Mouse (Mus musculus): Measurements from ENCODE around the gene Csrp3.

Gene Csrp3

GRCm38 (mm10) chr7:48864671-48865458 is 17.0 kb upstream of the Csrp3 start:
- no peak for DNase-seq

- DNase-seq: no peak
These were observed 16.4 kb upstream of the Csrp3 start for GRCm38 (mm10) chr7:48864199-48864598.

GRCm38 (mm10) chr7:48861796-48862195 is 14.0 kb upstream of the Csrp3 start:
- no peak for DNase-seq

- no peak for DNase-seq
These were observed 13.1 kb upstream of the Csrp3 start for GRCm38 (mm10) chr7:48860948-48861347.

- no peak for DNase-seq
These were observed 11.5 kb upstream of the Csrp3 start for GRCm38 (mm10) chr7:48859362-48859761.

- no peak for DNase-seq
These were observed 10.4 kb upstream of the Csrp3 start for GRCm38 (mm10) chr7:48858257-48858656.

GRCm38 (mm10) chr7:48855461-48855860 is 7.6 kb upstream of the Csrp3 start:
- DNase-seq: no peak

- no peak for DNase-seq
These were observed 5.7 kb upstream of the Csrp3 start for GRCm38 (mm10) chr7:48853496-48853895.

GRCm38 (mm10) chr7:48851529-48852104 is 3.8 kb upstream of the Csrp3 start:
- DNase-seq: no peak

GRCm38 (mm10) chr7:48846755-48847154 is 1.1 kb downstream of the Csrp3 start:
- DNase-seq: no peak

GRCm38 (mm10) chr7:48845213-48845973 is 2.4 kb downstream of the Csrp3 start:
- no peak for DNase-seq

- no peak for DNase-seq
These were observed 4.3 kb downstream of the Csrp3 start for GRCm38 (mm10) chr7:48843541-48843940.

GRCm38 (mm10) chr7:48842353-48842752 is 5.5 kb downstream of the Csrp3 start:
- DNase-seq: no peak

- DNase-seq: no peak
These were observed 6.3 kb downstream of the Csrp3 start for GRCm38 (mm10) chr7:48841538-48841937.

- no peak for DNase-seq
These were observed 7.3 kb downstream of the Csrp3 start for GRCm38 (mm10) chr7:48840545-48840944.

- DNase-seq: peak; percentile 15
These were observed 9.4 kb downstream of the Csrp3 start for GRCm38 (mm10) chr7:48838434-48838833.

- no peak for DNase-seq
These were observed 10.9 kb downstream of the Csrp3 start for GRCm38 (mm10) chr7:48836949-48837348.

GRCm38 (mm10) chr7:48834989-48835626 is 12.7 kb downstream of the Csrp3 start:
- no peak for DNase-seq

GRCm38 (mm10) chr7:48834371-48834970 is 13.4 kb downstream of the Csrp3 start:
- no peak for DNase-seq

- no peak for DNase-seq
These were observed 15.1 kb downstream of the Csrp3 start for GRCm38 (mm10) chr7:48832735-48833134.

- no peak for DNase-seq
These were observed 17.4 kb downstream of the Csrp3 start for GRCm38 (mm10) chr7:48830395-48830794.

GRCm38 (mm10) chr7:48829177-48829910 is 18.5 kb downstream of the Csrp3 start:
- no peak for DNase-seq
